Mouse (Mus musculus): ENCODE results near the gene Rasip1. TPM values are rescaled to one million over a fixed set of nuclear protein-coding genes. Genes with fewer than 3 reads are reported as not detected.

Gene Rasip1
- total RNA-seq, 2 experiments from 2014 or later, result not detected

DNA sequence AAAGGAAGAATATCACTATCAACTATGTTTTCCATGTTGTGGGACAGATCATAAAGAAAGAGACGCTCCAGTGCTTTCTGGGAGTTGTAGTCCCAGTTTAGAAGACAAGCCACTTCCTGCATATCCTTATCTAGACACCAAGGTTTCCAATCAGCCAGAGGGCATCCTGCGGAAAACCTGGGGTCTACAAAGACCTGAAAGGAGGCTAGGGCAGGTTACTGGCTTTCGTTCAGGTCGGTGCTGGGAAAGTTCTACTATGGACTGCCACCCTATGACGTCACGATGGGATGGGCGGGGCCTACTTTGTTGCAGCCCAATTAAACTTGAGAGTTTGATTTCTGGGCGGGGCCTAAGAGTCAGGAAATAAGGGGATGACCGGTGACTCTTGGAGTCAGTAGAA, 5.8 kb upstream of the Rasip1 start, which contains the start of gene Izumo1:
Gene Izumo1 (plus strand): TSS at position 369 of the 400 bp plus-strand sequence.
- no peak for ATAC-seq (replicated peaks; ENCODE audit: low FRiP score, poor library complexity, severe bottlenecking)

GRCm38 (mm10) chr7:45623507-45623906, 3.8 kb upstream of the Rasip1 start:
- no peak for ATAC-seq (replicated peaks; ENCODE audit: low FRiP score, poor library complexity, severe bottlenecking)

DNA sequence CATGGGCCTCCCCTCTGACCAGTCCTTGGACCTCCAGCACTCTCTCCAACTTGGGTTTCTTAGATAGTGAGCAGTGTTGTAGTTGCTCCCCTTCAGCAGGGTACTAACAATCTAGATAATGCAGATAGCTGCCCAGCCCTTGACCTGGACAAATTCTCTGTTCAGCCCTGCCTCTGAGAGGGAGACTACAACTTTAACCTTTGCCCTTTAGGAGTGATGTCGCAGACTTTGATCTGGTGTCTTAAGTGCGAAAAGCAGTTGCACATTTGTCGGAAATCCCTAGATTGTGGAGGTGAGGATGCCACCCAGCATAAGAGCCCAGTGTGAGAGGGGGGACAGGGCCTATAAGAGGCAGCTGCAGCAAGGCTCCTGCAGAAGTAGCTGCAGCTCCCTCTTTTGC, 2.6 kb upstream of the Rasip1 start:
- no peak for ATAC-seq (replicated peaks; ENCODE audit: low FRiP score, poor library complexity, severe bottlenecking)

GRCm38 (mm10) chr7:45625481-45625880, 1.8 kb upstream of the Rasip1 start:
- ATAC-seq (replicated peaks; ENCODE audit: low FRiP score, poor library complexity, severe bottlenecking), result no peak

DNA sequence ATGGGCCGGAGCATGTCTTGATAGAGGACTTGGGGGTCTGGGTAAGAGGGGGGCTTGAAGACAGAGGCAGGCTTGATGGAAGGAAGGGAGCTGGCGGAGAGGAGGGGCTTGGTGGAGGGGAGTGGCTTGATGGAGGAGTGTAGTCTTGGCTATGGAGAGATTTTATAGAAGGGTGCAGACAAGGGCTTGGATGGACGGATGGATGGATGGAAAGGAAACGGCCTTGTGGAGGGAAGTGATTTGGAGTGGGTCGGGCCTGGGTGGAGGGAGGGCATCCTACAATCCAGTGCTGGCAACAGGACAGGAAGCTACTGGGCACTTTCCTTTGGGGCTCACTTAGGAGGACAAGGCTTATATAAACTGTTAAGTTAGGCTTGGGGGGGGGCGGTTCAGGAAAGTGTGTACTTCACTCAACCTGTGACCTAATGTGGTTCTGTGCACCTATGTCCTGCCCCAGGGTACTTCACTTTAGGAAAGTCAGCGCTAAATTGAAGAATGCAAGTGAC, 664 bp upstream of the Rasip1 start:
- no peak for ATAC-seq (replicated peaks; ENCODE audit: low FRiP score, poor library complexity, severe bottlenecking)

GRCm38 (mm10) chr7:45628364-45629294, 1.3 kb downstream of the Rasip1 start:
- ATAC-seq (replicated peaks; ENCODE audit: low FRiP score, poor library complexity, severe bottlenecking), result peak; percentile 86

GRCm38 (mm10) chr7:45630064-45630907, 3.0 kb downstream of the Rasip1 start:
- no peak for ATAC-seq (replicated peaks; ENCODE audit: low FRiP score, poor library complexity, severe bottlenecking)

DNA sequence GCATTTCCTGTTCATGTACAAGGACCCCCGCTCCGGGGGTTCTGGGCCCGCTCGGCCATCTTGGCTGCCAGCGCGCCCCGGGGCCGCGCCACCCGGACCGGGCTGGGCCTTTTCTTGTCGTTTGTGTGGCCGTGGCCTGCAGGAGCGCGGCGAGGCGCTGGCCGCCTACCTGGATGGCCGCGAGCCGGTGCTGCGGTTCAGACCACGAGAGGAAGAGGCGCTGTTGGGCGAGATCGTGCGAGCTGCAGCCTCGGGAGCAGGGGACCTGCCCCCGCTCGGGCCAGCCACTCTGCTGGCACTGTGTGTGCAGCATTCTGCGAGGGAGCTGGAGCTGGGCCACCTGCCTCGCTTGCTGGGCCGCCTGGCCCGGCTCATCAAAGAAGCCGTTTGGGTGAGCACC, 5.2 kb downstream of the Rasip1 start:
- ATAC-seq (replicated peaks; ENCODE audit: low FRiP score, poor library complexity, severe bottlenecking), result no peak

DNA sequence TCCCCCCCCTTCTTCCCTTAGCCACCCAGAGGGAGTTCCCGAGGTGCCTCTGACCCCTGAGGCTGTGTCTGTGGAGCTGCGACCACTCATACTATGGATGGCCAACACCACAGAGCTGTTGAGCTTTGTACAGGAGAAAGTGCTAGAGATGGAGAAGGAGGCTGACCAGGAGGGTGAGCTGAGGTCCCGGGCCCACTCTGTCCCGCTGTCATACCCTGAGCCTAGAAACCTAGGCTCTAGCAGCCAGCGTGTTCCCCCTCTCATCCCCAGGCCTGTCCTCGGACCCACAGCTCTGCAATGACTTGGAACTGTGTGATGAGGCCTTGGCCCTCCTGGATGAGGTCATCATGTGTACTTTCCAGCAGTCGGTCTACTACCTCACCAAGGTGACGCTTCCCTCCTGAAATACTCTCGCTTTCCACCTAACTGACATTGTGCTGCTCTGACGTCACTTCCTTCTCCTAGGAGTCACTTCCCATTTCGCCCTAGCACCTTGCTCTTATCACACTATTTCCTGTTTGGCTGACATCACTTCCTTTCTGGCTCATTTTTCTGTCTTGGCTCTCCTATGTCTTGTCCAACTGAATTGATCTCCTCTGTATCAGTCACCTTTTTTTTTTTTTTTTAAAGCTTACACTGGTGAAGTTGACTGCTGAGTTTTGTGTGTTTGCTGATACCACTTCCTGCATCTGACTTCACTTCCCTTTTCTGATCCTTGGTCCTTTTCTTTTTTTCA, 7.8 kb downstream of the Rasip1 start:
- no peak for ATAC-seq (replicated peaks; ENCODE audit: low FRiP score, poor library complexity, severe bottlenecking)

DNA sequence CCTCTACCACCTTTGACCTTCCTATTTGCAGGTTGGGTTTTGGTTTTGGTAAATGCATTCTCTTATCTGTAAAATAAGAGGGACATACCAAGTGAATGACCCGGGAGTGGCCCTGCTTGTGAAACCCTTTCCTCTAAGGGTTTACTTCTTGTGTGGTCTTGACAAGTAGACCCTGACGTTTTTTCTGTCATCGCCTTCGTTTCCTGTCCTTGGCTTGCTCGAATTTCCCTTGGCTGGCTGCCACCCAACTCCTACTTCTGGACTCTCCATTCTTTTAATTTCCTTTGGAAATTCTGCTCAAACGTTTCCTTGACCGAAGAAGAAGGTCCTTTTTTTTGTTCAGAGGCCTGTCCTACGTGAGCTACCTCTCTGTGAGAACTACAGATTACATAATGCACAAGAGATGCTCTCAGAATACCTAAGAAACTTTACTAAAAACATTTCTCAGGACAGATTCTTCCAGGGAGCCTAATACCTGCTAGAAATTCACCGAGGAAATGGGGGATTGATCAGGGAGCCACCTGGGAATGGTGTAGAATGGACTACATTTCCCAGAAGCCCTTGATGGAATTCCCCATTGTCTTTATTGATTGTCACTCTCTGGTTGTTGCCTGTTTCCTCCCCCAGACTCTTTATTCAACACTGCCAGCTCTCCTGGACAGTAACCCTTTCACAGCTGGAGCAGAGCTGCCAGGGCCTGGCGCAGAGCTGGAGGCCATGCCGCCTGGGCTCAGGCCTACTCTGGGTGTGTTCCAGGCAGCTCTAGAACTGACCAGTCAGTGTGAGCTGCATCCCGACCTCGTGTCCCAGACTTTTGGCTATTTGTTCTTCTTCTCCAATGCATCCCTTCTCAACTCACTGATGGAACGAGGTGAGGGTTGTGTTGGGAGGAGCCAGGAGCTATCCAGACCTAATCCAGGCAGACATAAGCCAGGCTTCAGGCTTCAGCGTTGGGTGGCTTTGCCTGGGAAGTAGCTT, 8.7 kb downstream of the Rasip1 start:
- no peak for ATAC-seq (replicated peaks; ENCODE audit: low FRiP score, poor library complexity, severe bottlenecking)

- ATAC-seq (replicated peaks; ENCODE audit: low FRiP score, poor library complexity, severe bottlenecking), result no peak
These were observed 10.4 kb downstream of the Rasip1 start for GRCm38 (mm10) chr7:45637710-45638109.

GRCm38 (mm10) chr7:45638623-45639401, 11.5 kb downstream of the Rasip1 start:
- ATAC-seq (replicated peaks; ENCODE audit: low FRiP score, poor library complexity, severe bottlenecking), result no peak

DNA sequence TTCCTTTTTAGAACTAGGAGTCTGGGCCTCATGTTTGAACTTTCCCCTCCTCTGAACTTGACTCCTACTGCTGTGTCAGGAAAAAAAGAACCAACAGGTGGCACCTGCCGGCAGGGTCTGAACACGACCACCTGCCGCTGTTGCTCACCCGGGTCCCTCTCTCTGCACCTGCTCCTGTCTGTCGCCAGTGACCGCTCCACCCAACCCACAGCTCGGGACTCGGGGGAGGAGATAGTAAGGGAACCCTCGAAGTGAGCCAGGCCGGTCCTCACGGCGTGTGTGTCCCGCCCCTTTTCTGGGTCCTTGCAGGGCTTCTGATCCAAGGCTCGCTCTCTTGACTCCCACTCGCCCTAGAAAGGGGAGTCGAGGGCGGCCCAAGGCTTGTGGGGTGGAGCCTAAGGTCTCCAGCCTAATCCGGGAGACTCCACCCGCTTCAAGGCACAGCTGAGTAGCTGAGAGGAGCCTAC, 12.3 kb downstream of the Rasip1 start, which contains the start of gene Mamstr:
Gene Mamstr (plus strand): TSS at position 417 of the 467 bp plus-strand sequence.
- no peak for ATAC-seq (replicated peaks; ENCODE audit: low FRiP score, poor library complexity, severe bottlenecking)

- no peak for ATAC-seq (replicated peaks; ENCODE audit: low FRiP score, poor library complexity, severe bottlenecking)
These were observed 13.1 kb downstream of the Rasip1 start for GRCm38 (mm10) chr7:45640191-45640957.

GRCm38 (mm10) chr7:45641391-45642040, 14.2 kb downstream of the Rasip1 start:
- ATAC-seq (replicated peaks; ENCODE audit: low FRiP score, poor library complexity, severe bottlenecking), result no peak

- no peak for ATAC-seq (replicated peaks; ENCODE audit: low FRiP score, poor library complexity, severe bottlenecking)
These were observed 14.8 kb downstream of the Rasip1 start for GRCm38 (mm10) chr7:45642083-45642482.
